In the genomic region with DNA sequence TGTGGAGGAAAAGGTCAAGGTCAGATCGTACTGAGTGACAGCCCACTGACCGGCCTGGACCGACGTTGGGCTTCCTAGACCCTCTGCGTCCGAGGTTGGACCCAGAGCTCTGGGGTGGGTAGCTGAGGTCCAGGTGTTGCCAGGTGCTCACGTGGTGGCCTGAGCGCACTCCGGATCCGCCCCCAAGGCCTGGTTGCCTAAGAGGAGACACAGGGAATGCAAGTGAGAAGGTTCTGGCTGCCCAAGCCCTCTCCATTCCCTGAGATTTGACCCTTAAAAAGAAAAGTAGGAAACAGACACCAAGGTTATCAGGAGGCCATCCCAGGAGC, we compare ENCODE assay signal across 8 mouse cellular contexts. TPM values are rescaled to one million over a fixed set of nuclear protein-coding genes. Genes with fewer than 3 reads are reported as not detected.
A peak's percentile ranks its signal among the peaks of the same experiment; 100 is the strongest.
DNase-seq lines count a peak whose midpoint lies in the region; ATAC-seq lines count a peak whose summit lies in the region.

No protein-coding gene starts in this region.

- no peaks in the 10 kb centered on the region for H3K9me3 ChIP-seq in heart, embryonic 16.5 days (replicated peaks; ENCODE audit: control insufficient read depth, low read length)
- no peaks in the 10 kb centered on the region for H3K9me3 ChIP-seq in midbrain, embryonic 14.5 days (ENCODE audit: control insufficient read depth, low read length)

- no peak for ATAC-seq in CD4-positive, CD25-positive, alpha-beta regulatory T cell, adult 4 months
- peak; percentile 21 for ATAC-seq in heart, embryonic 16.5 days (replicated peaks; ENCODE audit: extremely low read depth, insufficient read depth, low FRiP score)
- peak; percentile 35; the same call in 1 of the 2 replicates for ATAC-seq in midbrain, embryonic 14.5 days (ENCODE audit: low FRiP score, low TSS enrichment)
- ATAC-seq in megakaryocyte progenitor cell, adult 5-6 weeks (replicated peaks; ENCODE audit: poor library complexity): no peak

- peaks cover 26% of the 10 kb centered on the region for H3K4me1 ChIP-seq in heart, embryonic 16.5 days (ENCODE audit: control insufficient read depth, insufficient read depth, low read length)
- peaks cover 14% of the 10 kb centered on the region for H3K4me1 ChIP-seq in midbrain, embryonic 14.5 days (ENCODE audit: control insufficient read depth, insufficient read depth, low read length)

- H3K36me3 ChIP-seq in heart, embryonic 16.5 days (ENCODE audit: control insufficient read depth, insufficient read depth): peaks cover 30% of the 10 kb centered on the region
- peaks cover 36% of the 10 kb centered on the region for H3K36me3 ChIP-seq in midbrain, embryonic 14.5 days (ENCODE audit: control insufficient read depth, insufficient read depth, low read length)

- no peaks in the 10 kb centered on the region for H3K27me3 ChIP-seq in heart, embryonic 16.5 days (ENCODE audit: control insufficient read depth, insufficient read depth, low read length)
- H3K27me3 ChIP-seq in midbrain, embryonic 14.5 days (ENCODE audit: control insufficient read depth, insufficient read depth, low read length): no peaks in the 10 kb centered on the region

- intact Hi-C loops in left cerebral cortex, postnatal 4 days (cut with DNase I): loop anchor here (10.0 kb wide), 1 partner anchor 1200 kb away; no protein-coding TSS in a partner anchor

- peak overlapping the region; percentile 79 for H3K4me2 ChIP-seq in heart, embryonic 16.5 days (ENCODE audit: low read depth, low read length)
- peak overlapping the region; percentile 95 for H3K4me2 ChIP-seq in midbrain, embryonic 14.5 days (ENCODE audit: low read length)

- DNase-seq in CD4-positive, CD25-positive, alpha-beta regulatory T cell, adult 2 months (ENCODE audit: low read depth, low spot score): peak; percentile 47
- DNase-seq in WW6 (ENCODE audit: low read depth, low spot score): peak; percentile 29
- DNase-seq in kidney, postnatal 4 days: peak; percentile 49 to 67
- no peak for DNase-seq in midbrain, embryonic 14.5 days
- DNase-seq in left cerebral cortex, postnatal 4 days: no peak

- H3K9ac ChIP-seq in heart, embryonic 16.5 days (ENCODE audit: low read length): peak overlapping the region; percentile 94
- peak overlapping the region; percentile 80 for H3K9ac ChIP-seq in midbrain, embryonic 14.5 days (replicated peaks; ENCODE audit: low read length)

- WGBS in heart, embryonic 16.5 days: 1% methylated on average over 10 of the region's 10 CpGs
- WGBS in midbrain, embryonic 14.5 days: 1% methylated on average over 10 of the region's 10 CpGs

- peak overlapping the region; percentile 86 for H3K27ac ChIP-seq in heart, embryonic 16.5 days (ENCODE audit: low read length)
- H3K27ac ChIP-seq in midbrain, embryonic 14.5 days (replicated peaks; ENCODE audit: low read depth, low read length): no peak overlapping the region

- peak overlapping the region; percentile 89 for H3K4me3 ChIP-seq in heart, embryonic 16.5 days (ENCODE audit: low read length)
- H3K4me3 ChIP-seq in midbrain, embryonic 14.5 days (replicated peaks; ENCODE audit: low read depth, low read length): peak overlapping the region; percentile 82

RNA-seq across cellular contexts. Expression of gene Ppif, which starts 0.6 kb away (rescaled TPM):
- polyA plus RNA-seq in CD4-positive, CD25-positive, alpha-beta regulatory T cell, adult 4 months (2017; shearing (Covaris generic)): 10 to 100 TPM; 22.0 to 27.0 TPM
- polyA plus RNA-seq in heart, embryonic 16.5 days (2015; fragmentation: Nextera tagmentation; extraction: Ambion mirVana): 118 and 121 TPM in 2 replicates
- polyA plus RNA-seq in midbrain, embryonic 14.5 days (2014; fragmentation: Nextera tagmentation; extraction: Ambion mirVana): 28.0 and 29.4 TPM in 2 replicates
- total RNA-seq in megakaryocyte progenitor cell, adult 5-6 weeks (2015): 87.8 and 114 TPM in 2 replicates
- total RNA-seq in megakaryocyte progenitor cell, adult 5-6 weeks (2017): 20.4 and 31.9 TPM in 2 replicates
- 10 to 100 TPM; 19.9 to 20.8 TPM for total RNA-seq in left cerebral cortex, postnatal 4 days (2021)

Comparison
In these comparisons a context has a peak if more than half of its experiments do, and no peak if none do; other contexts are left out.
1. DNase-seq: peak in CD4-positive, CD25-positive, alpha-beta regulatory T cell, adult 2 months (single experiment), WW6 (single experiment) and kidney, postnatal 4 days (2 of 2); none in midbrain, embryonic 14.5 days (single experiment) and left cerebral cortex, postnatal 4 days (single experiment).
2. ATAC-seq: peak in heart, embryonic 16.5 days (single experiment) and midbrain, embryonic 14.5 days (single experiment); none in CD4-positive, CD25-positive, alpha-beta regulatory T cell, adult 4 months (single experiment) and megakaryocyte progenitor cell, adult 5-6 weeks (single experiment).